Mouse (Mus musculus) bone marrow macrophage, adult 2 months (primary cell): Measurements from ENCODE around the gene Mmrn2.

ENCODE experiments used
- CTCF ChIP-seq: IDR thresholded peaks from 2 replicates; pipeline ENCODE4 v1.5.1; 2012; ENCODE audit warnings: low read depth, mild to moderate bottlenecking, low read length, moderate library complexity
- POLR2A ChIP-seq: IDR thresholded peaks from 2 replicates; pipeline ENCODE4 v1.6.1; 2012; ENCODE audit warnings: mild to moderate bottlenecking, low read depth, low read length, borderline replicate concordance

GRCm38 (mm10) chr14:34371763-34372162 is 3.5 kb upstream of the Mmrn2 start:
- TF ChIP-seq POLR2A (no peak), CTCF (no peak)
